Mouse (Mus musculus): ENCODE results near the gene Myh14.
A peak's percentile ranks its signal among the peaks of the same experiment; 100 is the strongest.
"Not testable (repeated sequence)": the region's sequence is repeated elsewhere in the genome, so short reads cannot be mapped to it uniquely, and the experiment has no call there.

Myh14 gene

GRCm38 (mm10) chr7:44670803-44671202 is at the start of gene Myh14:
Gene Myh14, minus strand, starts transcription at chr7:44670843.
- DNase-seq (ENCODE audit: low spot score in 2 of 2) = peak in 1 of 2 experiments; percentile 52

DNA sequence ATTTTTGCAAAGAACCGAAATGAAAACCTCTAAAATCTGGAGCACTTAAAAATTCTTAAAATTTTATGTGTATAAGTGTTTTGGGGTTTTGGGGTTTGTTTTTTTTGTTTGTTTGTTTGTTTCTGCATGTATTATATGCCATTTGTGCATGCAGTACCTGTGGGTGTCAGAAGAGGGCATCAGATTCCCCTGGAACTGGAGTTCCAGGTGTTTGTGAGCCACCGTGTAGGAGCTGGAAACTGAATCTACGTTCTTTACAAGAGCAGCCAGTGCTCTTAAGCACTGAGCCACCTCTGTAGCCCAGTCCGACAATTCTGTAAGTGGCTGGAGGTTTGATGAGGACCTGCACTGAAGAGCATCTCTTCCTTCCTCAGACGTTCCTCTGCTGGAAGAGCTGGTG is 39.2 kb upstream of the Myh14 start:
- no peak for DNase-seq (ENCODE audit: low spot score in 2 of 2)

DNA sequence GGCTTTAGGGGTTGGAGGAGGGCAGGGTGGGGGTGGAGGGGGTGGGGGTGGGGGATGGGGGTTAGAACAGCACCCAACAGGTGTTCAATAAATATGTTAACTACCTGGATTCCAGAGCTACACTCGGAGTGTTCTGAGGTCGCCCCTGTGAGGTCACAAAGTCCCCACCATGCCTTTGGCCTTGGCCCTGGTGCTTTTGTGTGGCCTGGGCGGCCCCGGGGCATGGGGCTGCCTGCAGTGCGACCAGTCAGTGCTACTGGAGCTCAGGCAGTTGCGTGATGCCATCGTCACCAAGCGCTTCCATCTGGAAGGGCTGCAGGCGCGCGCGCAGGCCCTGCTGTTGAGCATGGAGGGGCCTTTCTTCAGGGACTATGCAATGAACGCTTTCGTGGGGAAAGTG is 37.9 kb upstream of the Myh14 start, which contains the start of gene Izumo2:
TSS of gene Izumo2 (plus strand) at position 169 of the 400 bp plus-strand sequence.
- DNase-seq (ENCODE audit: low spot score in 2 of 2) = no peak

- DNase-seq (ENCODE audit: low spot score in 2 of 2) = not testable (repeated sequence)
Observed at GRCm38 (mm10) chr7:44708093-44708492, 37.5 kb upstream of the Myh14 start.

DNA sequence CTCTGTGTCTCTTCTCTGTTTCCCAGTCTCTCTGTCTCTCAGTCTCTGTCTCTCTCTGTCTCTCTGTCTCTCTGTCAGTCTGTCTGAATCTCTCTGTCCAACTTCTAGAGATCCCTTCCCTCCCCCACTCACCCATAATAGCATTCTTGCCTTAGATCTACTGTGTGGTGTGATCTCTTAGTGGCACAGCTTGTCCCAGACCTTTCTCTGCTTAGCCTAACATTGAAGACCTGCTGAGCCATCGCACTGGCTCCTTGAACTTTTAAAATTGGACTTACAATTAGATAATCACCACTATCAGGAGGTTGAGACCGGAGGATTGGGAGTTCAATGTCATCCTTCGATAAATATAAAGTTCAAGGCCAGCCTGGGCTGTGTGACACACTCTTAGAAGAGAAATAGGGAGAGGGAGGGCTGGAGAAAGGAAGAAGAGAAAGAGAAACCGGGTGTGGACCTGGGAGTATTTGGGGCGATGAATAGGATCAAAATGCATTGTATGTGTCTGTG is 36.6 kb upstream of the Myh14 start:
- DNase-seq (ENCODE audit: low spot score in 2 of 2) = no peak

- DNase-seq (ENCODE audit: low spot score in 2 of 2) = no peak
Observed at GRCm38 (mm10) chr7:44706322-44706721, 35.7 kb upstream of the Myh14 start.

DNA sequence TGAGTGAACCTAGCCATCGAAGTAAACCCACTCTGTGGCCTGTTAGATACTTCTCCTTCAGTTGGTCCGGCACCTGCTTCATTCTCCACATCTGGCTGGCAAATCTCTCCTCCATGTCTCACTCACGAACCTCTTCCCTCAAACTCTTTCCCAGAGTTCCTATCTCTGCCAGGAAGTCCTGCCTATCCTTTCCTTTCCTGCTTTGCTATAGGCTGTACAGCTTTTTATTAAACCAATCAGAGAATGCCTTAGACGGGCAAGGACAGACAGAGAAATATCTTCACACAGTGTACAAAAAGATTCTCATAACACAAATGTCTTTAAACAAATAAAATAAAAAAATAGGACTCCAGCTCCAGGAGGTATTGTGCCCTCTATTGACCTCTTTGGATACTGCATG is 34.4 kb upstream of the Myh14 start:
- no peak for DNase-seq (ENCODE audit: low spot score in 2 of 2)

- DNase-seq (ENCODE audit: low spot score in 2 of 2) = peak; percentile 20 to 54
Observed at GRCm38 (mm10) chr7:44704363-44704762, 33.7 kb upstream of the Myh14 start.

DNA sequence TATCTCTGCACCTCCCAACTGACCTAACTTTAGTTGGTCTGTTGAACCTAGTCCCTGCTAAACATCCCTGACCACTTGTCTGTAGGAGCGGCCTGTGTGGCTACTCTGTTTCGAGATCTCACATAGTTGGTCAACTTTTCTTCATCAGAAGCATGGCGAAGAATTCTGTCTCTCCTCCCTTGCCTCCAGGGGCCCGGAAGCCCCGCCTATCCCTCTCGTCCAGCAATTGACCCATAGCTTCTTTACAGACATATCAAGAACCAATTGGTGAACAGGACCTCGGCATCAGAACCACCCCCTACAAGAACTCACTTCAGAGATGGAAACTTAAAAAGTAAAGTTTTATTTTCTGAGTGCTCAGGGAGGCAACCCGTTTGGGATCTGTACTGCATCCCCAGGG is 32.3 kb upstream of the Myh14 start:
- no peak for DNase-seq (ENCODE audit: low spot score in 2 of 2)

DNA sequence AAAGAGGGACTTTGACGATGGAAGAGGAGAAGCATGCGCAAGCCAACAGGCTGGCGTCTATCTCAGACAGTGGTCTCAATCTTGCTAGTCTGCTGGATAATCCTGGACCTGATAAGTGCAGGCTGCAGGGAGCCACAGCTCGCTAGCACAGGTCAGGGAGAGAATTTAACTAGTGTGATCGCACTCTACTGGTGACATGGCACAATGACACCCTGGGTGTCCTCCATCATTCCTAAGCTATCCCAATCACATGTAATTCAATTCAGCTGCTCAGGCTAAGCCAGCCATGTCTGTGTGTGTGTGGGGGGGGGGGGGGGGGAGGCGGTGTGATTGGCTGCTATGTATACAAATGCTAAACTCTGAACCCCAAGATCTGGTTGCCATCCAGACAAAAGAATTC is 31.3 kb upstream of the Myh14 start:
- no peak for DNase-seq (ENCODE audit: low spot score in 2 of 2)

DNA sequence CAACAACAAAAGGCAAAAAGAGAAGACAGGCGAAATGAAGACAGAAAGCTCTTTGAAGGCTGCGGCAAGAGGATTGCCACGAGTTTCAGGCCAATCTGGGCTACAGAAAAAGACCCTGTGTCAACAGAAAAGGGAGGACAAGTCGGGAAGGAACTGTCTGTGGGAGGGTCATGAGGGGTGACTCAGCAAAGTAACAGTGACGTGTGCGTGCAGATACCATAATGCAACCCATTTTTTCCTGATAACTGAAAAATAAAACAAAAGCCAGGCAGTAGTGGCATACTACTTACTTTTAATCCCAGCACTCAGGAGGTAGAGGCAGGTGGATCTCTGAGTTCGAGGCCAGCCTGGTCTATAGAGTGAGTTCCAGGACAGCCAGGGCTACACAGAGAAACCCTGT is 27.3 kb upstream of the Myh14 start:
- DNase-seq (ENCODE audit: low spot score in 2 of 2) = no peak

DNA sequence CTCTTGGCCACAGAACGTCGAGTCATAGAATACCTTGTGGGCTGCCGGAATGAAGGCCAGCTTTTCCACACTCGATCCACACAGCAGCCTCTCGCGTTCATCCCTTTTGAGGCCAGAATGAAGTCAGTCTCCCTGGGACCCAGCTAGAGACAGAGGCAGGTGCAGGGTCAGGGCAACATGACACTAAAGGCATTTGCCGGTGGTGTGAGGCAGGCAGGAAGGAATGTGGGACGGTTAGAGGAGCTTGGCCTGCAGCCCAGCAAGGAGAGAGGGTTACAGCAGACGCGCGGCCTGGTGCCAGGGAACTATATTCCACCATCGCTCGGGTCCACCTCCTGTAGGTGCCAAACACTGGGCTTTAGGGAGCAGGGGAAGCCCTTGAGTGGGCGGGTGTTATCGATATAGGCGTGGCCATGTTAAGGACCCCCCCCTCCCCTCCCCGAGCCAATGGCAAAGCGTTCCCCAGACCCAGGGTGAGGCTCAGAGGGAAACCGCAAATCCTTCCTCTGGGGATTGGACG is 26.6 kb upstream of the Myh14 start:
- no peak for DNase-seq (ENCODE audit: low spot score in 2 of 2)

DNA sequence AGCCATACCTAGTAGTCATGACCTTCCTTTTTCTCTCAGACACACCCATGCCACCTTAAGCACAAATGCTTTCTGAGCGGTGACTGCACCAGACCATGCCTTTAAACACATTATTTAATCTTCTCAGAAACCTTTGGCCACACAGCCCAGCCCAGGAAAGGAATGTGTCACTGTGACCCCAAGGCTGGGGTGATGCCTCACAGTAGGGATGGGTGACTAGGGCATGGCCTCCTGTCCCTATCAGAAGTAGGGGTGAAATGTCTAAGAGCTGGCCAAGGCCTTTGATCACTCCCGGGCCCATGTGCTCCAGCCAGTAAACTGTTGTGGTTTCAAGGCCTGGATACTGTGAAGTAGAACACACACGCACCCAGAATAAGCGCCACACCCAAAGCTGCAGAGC is 24.6 kb upstream of the Myh14 start:
- DNase-seq (ENCODE audit: low spot score in 2 of 2) = no peak

DNA sequence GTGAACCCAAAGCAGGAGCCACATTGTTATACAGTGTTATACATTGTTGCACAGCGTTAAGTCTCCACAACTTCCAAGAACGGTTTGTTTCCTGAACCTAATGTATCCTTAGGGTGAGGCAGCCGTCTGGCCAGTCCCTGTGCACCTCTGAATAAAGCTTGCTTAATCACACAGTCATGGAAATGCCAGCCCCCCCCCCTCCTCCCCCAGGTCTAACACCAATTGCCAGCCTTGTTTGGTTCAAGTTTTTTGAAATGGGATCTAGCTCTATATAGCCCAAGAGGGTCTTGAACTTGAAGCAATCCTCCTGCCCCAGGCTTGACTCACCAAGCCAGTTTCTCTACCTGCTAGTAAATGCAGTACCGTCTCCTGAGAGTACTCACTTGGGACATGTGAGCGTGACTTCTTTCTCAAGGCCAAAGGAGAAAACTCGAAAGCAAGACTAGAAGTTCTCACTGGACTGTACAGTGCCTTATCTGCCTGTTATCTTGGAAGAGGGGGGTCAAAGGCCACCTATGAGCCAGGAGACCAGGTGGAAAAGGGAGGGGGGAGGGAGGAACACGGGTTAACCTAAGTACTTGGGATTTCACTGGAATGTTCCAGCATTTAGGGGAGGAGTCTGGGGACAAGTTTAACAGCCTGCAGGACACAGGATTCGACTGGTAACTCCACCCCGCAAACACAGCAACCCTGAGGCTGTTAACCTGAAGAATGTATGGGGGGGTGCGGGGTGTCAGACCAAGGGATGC is 23.0 kb upstream of the Myh14 start:
- no peak for DNase-seq (ENCODE audit: low spot score in 2 of 2)

- DNase-seq (ENCODE audit: low spot score in 2 of 2) = no peak
Observed at GRCm38 (mm10) chr7:44689331-44689730, 18.7 kb upstream of the Myh14 start.

GRCm38 (mm10) chr7:44688890-44689289 is 18.2 kb upstream of the Myh14 start:
- DNase-seq (ENCODE audit: low spot score in 2 of 2) = no peak

DNA sequence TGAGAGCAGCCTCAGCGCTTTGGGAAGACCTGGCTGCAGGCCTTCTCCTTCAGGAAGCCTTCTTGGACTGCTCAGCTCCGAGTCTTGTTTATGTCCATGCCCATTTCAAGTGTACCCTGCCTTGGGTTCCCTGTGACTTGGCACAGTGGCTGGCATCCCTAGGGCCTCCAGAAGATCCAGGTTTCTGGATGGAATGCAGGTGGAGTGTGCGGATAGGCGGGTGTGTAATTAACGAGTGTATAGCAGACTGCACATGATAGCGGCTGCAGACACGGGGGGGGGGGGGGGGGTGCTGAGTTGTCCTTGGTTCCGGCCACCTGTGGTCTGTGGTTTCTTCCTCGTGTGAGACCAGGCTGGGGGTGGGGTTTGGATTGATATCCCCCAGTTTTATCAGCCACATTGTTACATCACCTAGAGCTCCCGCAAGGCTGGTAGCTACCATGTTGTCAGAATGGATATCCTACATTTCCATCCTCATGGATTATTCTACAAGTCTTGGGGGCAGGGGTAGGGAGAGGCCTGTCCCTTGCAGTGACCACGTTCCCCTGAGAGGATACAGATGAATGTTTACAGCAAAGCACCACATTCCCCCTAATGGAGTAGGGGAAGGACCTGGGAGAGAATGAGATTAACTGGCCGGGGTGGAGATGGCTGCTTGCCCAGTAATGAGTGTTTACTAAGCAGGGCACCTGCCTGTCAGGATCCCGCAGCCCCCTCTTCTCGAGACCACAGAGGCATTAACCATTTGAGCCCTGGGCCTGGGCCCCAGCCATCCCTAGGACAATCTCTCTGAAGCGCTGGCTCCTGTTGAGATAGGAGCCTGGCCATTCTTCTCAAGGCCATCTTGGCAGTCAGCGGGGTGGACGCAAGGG is 15.1 kb upstream of the Myh14 start:
- no peak for DNase-seq (ENCODE audit: low spot score in 2 of 2)

DNA sequence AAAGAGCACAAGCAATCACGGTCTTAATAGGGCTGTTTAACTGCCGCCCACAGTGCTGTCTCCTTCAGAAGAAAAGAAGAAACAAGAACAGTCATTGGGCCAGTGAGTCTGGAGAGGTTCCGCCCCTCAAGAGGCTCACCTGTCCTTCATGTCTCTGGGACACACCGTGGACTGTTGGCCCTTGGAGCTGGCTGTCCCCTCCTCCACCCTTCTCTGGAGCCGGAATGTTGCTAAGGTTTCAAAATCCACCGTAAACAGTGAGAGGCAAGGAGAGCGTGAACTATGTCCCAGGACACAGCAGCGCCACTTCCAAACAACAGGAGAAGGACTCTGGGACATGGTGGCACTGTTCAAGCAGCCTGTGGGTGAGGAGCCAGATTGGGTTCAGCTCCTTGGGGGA is 13.0 kb upstream of the Myh14 start:
- no peak for DNase-seq (ENCODE audit: low spot score in 2 of 2)

DNA sequence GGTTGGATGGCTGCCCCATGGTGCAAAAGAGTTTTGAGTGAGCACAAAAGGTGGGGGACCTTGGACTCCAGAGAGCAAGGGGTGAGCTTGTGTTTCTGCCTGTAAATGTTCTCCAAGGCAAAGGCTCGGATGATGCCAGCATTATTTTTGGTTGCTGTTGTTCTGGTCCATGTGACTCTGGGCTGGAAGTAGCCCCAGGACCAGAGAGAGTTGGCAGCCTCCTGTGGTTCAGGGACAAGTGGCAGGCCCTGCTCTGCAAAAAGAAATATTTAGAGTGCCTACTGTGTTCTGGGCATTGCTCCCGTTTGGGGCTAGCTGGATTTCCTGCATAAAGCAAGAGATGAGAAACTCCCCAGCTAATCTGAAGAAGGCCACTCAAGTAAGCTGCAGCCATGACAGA is 6.0 kb upstream of the Myh14 start:
- no peak for DNase-seq (ENCODE audit: low spot score in 2 of 2)

DNA sequence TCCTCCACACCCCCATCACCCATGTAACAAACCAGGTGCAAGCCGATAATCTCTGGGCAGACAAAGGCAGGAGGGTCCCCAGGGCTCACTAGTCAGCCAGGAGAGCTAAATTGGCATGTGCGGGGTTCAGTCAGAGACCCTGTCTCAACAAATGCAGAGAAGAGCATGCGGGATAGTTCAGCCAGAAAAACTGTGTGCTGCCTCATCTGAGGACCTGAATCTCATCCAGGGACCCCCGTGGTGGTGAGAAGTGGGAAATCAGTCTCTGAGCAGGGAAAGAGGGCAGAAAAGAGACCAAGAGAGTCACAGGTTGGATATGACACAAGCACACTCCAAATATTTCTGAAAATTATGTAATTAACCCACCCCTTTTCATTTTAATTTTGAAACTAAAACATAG is 5.5 kb upstream of the Myh14 start:
- DNase-seq (ENCODE audit: low spot score in 2 of 2) = no peak

- DNase-seq (ENCODE audit: low spot score in 2 of 2) = no peak
Observed at GRCm38 (mm10) chr7:44675171-44675570, 4.5 kb upstream of the Myh14 start.

GRCm38 (mm10) chr7:44674511-44674910 is 3.9 kb upstream of the Myh14 start:
- no peak for DNase-seq (ENCODE audit: low spot score in 2 of 2)

GRCm38 (mm10) chr7:44672193-44672592 is 1.6 kb upstream of the Myh14 start:
- no peak for DNase-seq (ENCODE audit: low spot score in 2 of 2)
